Mouse (Mus musculus): Measurements from ENCODE around the gene Spag8.

DNA sequence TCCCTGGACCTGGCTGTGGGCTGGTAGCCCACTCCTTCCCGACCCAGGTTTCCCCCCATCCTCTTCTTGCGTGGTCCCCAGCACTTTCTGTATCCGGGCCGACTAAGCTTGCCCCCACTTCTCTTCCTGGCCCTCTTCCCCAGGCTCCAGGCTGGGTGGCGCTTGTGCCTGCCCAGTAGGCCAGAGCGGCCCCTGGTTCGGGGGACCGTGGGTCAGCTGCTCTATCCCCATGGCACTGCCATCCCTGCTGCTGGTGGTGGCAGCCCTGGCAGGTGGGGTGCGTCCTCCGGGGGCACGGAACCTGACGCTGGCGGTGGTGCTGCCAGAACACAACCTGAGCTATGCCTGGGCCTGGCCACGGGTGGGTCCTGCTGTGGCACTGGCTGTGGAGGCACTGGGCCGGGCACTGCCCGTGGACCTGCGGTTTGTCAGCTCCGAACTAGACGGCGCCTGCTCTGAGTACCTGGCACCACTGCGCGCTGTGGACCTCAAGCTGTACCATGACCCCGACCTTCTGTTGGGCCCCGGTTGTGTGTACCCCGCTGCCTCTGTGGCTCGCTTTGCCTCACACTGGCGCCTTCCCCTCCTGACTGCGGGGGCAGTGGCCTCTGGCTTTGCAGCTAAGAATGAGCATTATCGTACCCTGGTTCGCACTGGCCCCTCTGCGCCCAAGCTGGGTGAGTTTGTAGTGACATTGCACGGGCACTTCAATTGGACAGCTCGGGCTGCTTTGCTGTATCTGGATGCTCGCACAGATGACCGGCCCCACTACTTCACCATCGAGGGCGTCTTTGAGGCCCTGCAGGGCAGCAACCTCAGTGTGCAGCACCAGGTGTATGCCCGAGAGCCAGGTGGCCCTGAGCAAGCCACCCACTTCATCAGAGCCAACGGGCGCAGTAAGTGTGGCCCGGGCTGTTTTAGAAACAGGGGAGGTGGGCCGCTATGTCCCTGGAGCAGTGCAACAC lies 21.2 kb downstream of the Spag8 start:
- no peak for TF ChIP-seq CEBPB (IDR thresholded peaks at IDR 0.05; ENCODE audit: low read depth)
- TF ChIP-seq CTCF (IDR thresholded peaks at IDR 0.05; ENCODE audit: control insufficient read depth, insufficient read depth, insufficient read length): no peak
- no peak for TF ChIP-seq USF1 (IDR thresholded peaks at IDR 0.05; ENCODE audit: low read depth)
- no peak for TF ChIP-seq MAX (IDR thresholded peaks at IDR 0.05)
- TF ChIP-seq MYOG (IDR thresholded peaks at IDR 0.05; ENCODE audit: control insufficient read depth, extremely low read depth, insufficient read length): no peak
- no peak for TF ChIP-seq FOSL1 (IDR thresholded peaks at IDR 0.05; ENCODE audit: insufficient read depth, low read length, poor library complexity, severe bottlenecking)

All from C2C12 (cell line).